Mouse (Mus musculus) ES-E14 (cell line): ENCODE data around the gene Usp36. TPM values are rescaled to one million over a fixed set of nuclear protein-coding genes. Genes with fewer than 3 reads are reported as not detected.

Source experiments
- DNase-seq: peaks from one replicate; pipeline ENCODE4 v3.0.0-alpha.2; 2013; ENCODE audit warnings: low read depth, low spot score
- H3K27ac ChIP-seq: 2 replicates; pipeline ENCODE4 v1.5.1; 2012; ENCODE audit warnings: low read depth, mild to moderate bottlenecking, low read length, moderate library complexity, mixed read lengths; ENCODE audit not compliant: poor library complexity, insufficient read depth, severe bottlenecking
- H3K36me3 ChIP-seq: 2 replicates; pipeline ENCODE4 v1.6.1; 2012; ENCODE audit warnings: mild to moderate bottlenecking, low read length, moderate library complexity, mixed read lengths; ENCODE audit not compliant: control insufficient read depth, poor library complexity, insufficient read depth, severe bottlenecking
- H3K4me1 ChIP-seq, 2 experiments: fragments of 150-350 bp in 1 of 2; sonication (generic) in 1 of 2; 2 replicates each; pipeline ENCODE4 v1.6.1; 2012; ENCODE audit warnings: low read length in 2 of 2, mild to moderate bottlenecking in 1 of 2, mixed read lengths in 1 of 2; ENCODE audit not compliant: control insufficient read depth in 2 of 2, insufficient read depth in 2 of 2, poor library complexity in 1 of 2
- H3K4me3 ChIP-seq, 2 experiments: fragments of 150-350 bp in 1 of 2; sonication (generic) in 1 of 2; 2 replicates each; pipeline ENCODE4 v1.5.1; 2012; ENCODE audit warnings: low read length in 2 of 2, low read depth in 1 of 2, mild to moderate bottlenecking in 1 of 2, mixed read lengths in 1 of 2; ENCODE audit not compliant: insufficient read depth in 1 of 2, poor library complexity in 1 of 2, severe bottlenecking in 1 of 2
- H3K9ac ChIP-seq: 2 replicates; pipeline ENCODE4 v1.6.1; 2012; ENCODE audit warnings: low read depth, mild to moderate bottlenecking, low read length, mixed read lengths; ENCODE audit not compliant: poor library complexity, insufficient read depth, severe bottlenecking
- H3K9me3 ChIP-seq: fragments of 150-350 bp; sonication (generic); 2 replicates; pipeline ENCODE4 v1.6.1; 2012; ENCODE audit warnings: low read depth, mild to moderate bottlenecking, low read length; ENCODE audit not compliant: control insufficient read depth, insufficient read depth
- CHD2 ChIP-seq: IDR thresholded peaks from 2 replicates; pipeline ENCODE4 v1.6.1; 2014; ENCODE audit warnings: mild to moderate bottlenecking, low read depth, low read length, inconsistent platforms
- HCFC1 ChIP-seq: IDR thresholded peaks from 2 replicates; pipeline ENCODE4 v1.6.1; 2012; ENCODE audit warnings: low read length, inconsistent platforms, borderline replicate concordance; ENCODE audit not compliant: insufficient read depth
- MAFK ChIP-seq: IDR thresholded peaks from 2 replicates; pipeline ENCODE4 v1.6.1; 2014; ENCODE audit warnings: mild to moderate bottlenecking, low read depth, low read length, inconsistent platforms; ENCODE audit not compliant: insufficient read depth
- ZC3H11A ChIP-seq: IDR thresholded peaks from 2 replicates; pipeline ENCODE4 v1.6.1; 2012; ENCODE audit warnings: low read depth, mild to moderate bottlenecking, inconsistent platforms, low read length, borderline replicate concordance
- ZNF384 ChIP-seq: IDR thresholded peaks from 2 replicates; pipeline ENCODE4 v1.6.1; 2012; ENCODE audit warnings: low read depth, low read length, inconsistent platforms
- in situ Hi-C, 2 experiments: fragments of 600-800 bp; cut with MboI; formaldehyde crosslinking; loops; one replicate each; pipeline ENCODE4 v1.15.1; 2025; ENCODE audit warnings: low sequenced_read_pairs in 2 of 2, inconsistent platforms in 1 of 2; ENCODE audit not compliant: unreplicated experiment in 2 of 2
- total RNA-seq: library from RNA; depleted of rRNA; stranded (reverse); fragments of 300-350 nt; gene quantifications from 2 replicates; pipeline ENCODE4 v1.2.3, GENCODE M21; 2012

The Usp36 gene
- total RNA-seq, 1 experiment, result 41.7 TPM

DNA sequence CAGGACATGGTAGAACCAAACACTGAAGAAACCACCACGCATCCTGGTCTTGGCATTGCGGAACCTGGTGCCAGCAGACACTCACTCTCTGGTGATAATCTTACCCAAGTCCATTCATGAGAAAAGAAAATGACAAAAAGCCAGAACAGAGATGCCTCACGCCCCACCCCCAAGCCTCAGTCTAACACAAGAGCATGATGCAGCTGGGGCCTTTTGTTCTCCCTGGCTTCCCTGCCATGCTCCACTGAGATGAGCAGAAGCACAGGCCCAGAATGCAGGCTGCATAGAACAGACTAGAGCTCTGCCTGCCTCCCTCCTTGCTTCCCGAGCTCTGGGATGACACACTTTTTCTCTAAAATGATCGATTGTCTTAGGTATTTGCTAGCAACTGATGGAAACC, 26.9 kb downstream of the Usp36 start:
- DNase-seq, result no peak
- no peaks in the 10 kb centered on the region for H3K9me3 ChIP-seq
- no peaks in the 10 kb centered on the region for H3K4me1 ChIP-seq
- H3K36me3 ChIP-seq, result peaks cover 91% of the 10 kb centered on the region
- H3K9ac ChIP-seq, result no peak overlapping the region
- in situ Hi-C loops, result no loop called here
- no peak overlapping the region for H3K27ac ChIP-seq
- H3K4me3 ChIP-seq, result no peak overlapping the region
- TF ChIP-seq HCFC1, result no peak
- TF ChIP-seq CHD2, result no peak
- no peak for TF ChIP-seq ZNF384
- no peak for TF ChIP-seq ZC3H11A
- no peak for TF ChIP-seq MAFK

DNA sequence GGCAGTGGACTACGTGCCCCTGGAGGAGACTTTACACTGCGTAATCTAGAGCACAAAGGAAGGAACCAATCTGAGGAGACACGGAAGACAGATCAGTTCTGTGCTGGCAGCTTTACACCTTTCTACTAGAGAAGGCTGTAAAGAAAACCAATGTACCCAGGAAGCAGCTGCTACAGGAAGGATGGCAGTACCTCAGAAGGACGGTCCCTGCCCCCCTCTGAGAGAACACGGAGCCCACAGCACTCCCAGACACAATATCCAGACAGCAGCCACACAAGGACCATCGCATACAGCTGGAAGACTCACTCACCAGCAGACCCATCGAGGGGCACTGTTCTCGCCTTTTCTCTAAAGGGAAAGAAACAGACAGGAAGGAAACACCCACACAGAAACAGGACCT, 30.0 kb downstream of the Usp36 start:
- Histone ChIP-seq H3K9me3 (no peaks in the 10 kb centered on the region), H3K4me3 (no peak overlapping the region), H3K27ac (no peak overlapping the region), H3K4me1 (peaks cover 3 to 7% of the 10 kb centered on the region in 2 experiments; a peak in 3 of 4 replicates), H3K9ac (no peak overlapping the region), H3K36me3 (peaks cover 77% of the 10 kb centered on the region)
- TF ChIP-seq ZNF384 (no peak), HCFC1 (no peak), MAFK (no peak), CHD2 (no peak)
- no peak for DNase-seq
- in situ Hi-C loops, result no loop called here

DNA sequence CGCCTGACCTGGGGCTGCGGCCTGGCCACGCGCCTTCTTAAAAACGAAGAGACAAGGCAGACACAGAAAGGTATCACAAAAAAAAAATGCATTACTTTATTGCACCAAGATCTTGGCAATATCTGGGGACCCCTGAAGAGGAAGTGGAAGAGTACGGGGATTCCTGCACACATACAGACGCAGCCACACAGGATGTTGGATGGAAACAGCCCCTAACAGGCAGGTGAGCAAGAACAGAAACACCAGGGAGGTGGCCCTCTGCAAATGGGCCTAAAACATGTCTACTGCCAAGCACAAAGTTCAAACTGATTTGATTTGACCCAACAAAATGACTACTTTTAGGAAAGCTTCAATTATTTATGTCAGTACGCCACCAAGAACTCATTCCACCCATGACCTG, 30.5 kb downstream of the Usp36 start:
- no peak for DNase-seq
- peaks cover 72% of the 10 kb centered on the region for H3K36me3 ChIP-seq
- no peak overlapping the region for H3K4me3 ChIP-seq
- no peak for TF ChIP-seq HCFC1
- no peak for TF ChIP-seq ZNF384
- TF ChIP-seq CHD2, result no peak
- no peak for TF ChIP-seq ZC3H11A
- no peak for TF ChIP-seq MAFK
- peaks cover 3 to 10% of the 10 kb centered on the region in 2 experiments; a peak in 3 of 4 replicates for H3K4me1 ChIP-seq
- in situ Hi-C loops, result no loop called here
- no peak overlapping the region for H3K9ac ChIP-seq
- H3K27ac ChIP-seq, result no peak overlapping the region
- H3K9me3 ChIP-seq, result no peaks in the 10 kb centered on the region

DNA sequence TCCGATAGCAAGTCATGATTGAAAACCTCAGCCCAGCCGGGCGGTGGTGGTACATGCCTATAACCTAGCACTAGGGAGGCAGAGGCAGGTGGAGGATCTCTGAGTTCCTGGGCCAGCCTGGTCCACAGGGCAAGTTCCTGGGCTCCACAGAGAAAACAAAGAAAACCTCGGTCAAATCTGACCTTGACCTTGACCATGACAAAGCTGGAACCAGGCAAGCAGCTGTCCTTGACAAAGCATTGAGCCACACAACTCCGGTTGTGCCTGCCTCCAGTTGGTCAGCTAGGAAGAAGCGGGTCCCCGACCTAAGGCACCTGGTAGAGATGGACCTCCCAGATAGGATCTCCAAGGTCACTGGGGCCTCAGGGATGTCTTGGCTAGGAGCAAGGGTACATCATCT, 33.7 kb downstream of the Usp36 start:
- peaks cover 42% of the 10 kb centered on the region for H3K36me3 ChIP-seq
- in situ Hi-C loops, result no loop called here
- TF ChIP-seq HCFC1 (no peak), MAFK (no peak), ZC3H11A (no peak), CHD2 (no peak), ZNF384 (no peak)
- no peak overlapping the region for H3K27ac ChIP-seq
- no peak overlapping the region for H3K4me3 ChIP-seq
- peaks cover 3 to 10% of the 10 kb centered on the region in 2 experiments; a peak in 3 of 4 replicates for H3K4me1 ChIP-seq
- no peak for DNase-seq
- no peak overlapping the region for H3K9ac ChIP-seq
- no peaks in the 10 kb centered on the region for H3K9me3 ChIP-seq

DNA sequence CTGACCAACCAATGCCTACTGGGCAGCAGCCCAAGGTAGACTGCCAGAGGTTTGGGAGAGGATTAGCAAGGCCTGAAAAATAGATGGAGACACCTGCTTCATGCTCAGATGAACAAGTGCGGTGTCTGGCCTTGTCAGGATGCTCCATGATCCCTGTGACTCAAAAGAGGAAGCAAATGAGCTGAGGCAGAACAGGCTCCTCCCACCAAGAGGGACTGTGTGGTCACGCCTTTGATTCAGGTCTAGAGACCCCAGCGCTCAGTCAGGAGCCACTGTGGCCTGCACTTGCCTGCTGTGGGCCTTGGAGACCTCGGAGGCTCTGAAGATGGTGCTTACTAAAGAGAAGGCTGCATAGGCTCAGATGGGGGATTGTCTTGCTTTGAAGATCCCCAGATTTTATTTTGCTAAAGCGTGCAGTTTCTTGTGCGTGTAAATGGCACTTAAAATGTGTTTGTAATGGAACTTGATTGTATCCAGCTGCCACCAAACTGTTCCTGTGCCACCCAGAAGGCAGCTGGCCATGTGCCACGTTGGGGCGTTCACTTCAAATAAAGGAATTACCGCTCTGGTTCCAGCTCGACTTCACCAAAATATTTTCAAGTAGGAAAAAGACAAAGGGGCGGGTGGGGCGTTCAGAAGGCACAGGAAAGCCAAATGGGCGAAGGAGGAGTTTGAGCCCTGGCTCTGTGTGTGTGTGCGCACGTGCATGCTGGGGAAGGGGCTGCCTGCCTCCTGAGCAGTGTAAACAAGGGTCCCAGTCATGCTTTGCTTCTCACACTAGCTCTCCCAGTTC, 35.7 kb downstream of the Usp36 start:
- no peak for DNase-seq
- TF ChIP-seq HCFC1 (no peak), ZC3H11A (no peak), ZNF384 (no peak), MAFK (no peak), CHD2 (no peak)

More for the DNA sequence above, 35.7 kb downstream of the Usp36 start:
- peaks cover 3 to 10% of the 10 kb centered on the region in 2 experiments; a peak in 3 of 4 replicates for H3K4me1 ChIP-seq
- H3K36me3 ChIP-seq, result peaks cover 22% of the 10 kb centered on the region
- H3K9ac ChIP-seq, result no peak overlapping the region
- H3K4me3 ChIP-seq, result no peak overlapping the region
- in situ Hi-C loops, result no loop called here
- no peaks in the 10 kb centered on the region for H3K9me3 ChIP-seq
- no peak overlapping the region for H3K27ac ChIP-seq
